18 mouse cellular contexts compared by ENCODE assay signal in the genomic region with DNA sequence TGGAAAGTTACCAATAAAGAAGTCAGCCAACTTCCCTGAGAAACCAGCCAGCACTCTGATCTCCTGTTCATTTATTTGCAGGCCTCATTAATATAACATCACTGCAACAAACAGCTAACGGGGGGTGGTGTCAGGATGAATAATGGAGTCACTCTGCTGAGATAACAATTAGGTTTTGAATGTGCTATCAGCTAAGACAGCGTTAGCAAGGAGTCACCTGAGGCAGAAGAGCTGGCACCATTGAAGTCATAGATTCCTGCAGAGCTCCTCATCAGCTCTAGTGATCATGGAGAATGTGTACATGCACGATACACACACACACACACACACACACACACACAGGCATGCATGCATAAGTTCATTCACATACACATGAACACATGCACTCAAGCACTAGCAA.
"Had no signal": no experiment of that assay in that cellular context is flagged by ENCODE, and none has a peak within 500 bp of the region (broad histone marks: within the 10 kb centered on the region; RNA-seq: fewer than 3 reads in every experiment).

No protein-coding gene starts in this region.

- H3K9ac ChIP-seq: lung, embryonic 14.5 days; midbrain, embryonic 12.5 days; neural tube, embryonic 13.5 days; neural tube, embryonic 15.5 days had no signal

- ATAC-seq: midbrain, embryonic 16.5 days had no signal

- H3K27me3 ChIP-seq: midbrain, embryonic 12.5 days; neural tube, embryonic 13.5 days; neural tube, embryonic 15.5 days had no signal

- H3K4me3 ChIP-seq: midbrain, embryonic 10.5 days; midbrain, embryonic 12.5 days; myocyte; neural tube, embryonic 13.5 days; neural tube, embryonic 15.5 days had no signal

- DNase-seq: lung, adult 18-20 months; lung, embryonic 14.5 days; lung, postnatal 10 days; lung, postnatal 4 days; midbrain, embryonic 14.5 days; right cerebral cortex, adult 18-20 months; right cerebral cortex, postnatal 25 days; right cerebral cortex, postnatal 4 days; spleen, adult 18-20 months; thymus, adult 18-20 months; thymus, postnatal 14 days; thymus, postnatal 36 days had no signal

- H3K4me2 ChIP-seq: lung, embryonic 14.5 days; midbrain, embryonic 12.5 days; neural tube, embryonic 13.5 days; neural tube, embryonic 15.5 days had no signal

- H3K27ac ChIP-seq: midbrain, embryonic 10.5 days; midbrain, embryonic 12.5 days; neural tube, embryonic 13.5 days; neural tube, embryonic 15.5 days had no signal

- H3K9me3 ChIP-seq: midbrain, embryonic 10.5 days; midbrain, embryonic 12.5 days; neural tube, embryonic 13.5 days; neural tube, embryonic 15.5 days had no signal

- H3K4me1 ChIP-seq: midbrain, embryonic 10.5 days; midbrain, embryonic 12.5 days; neural tube, embryonic 15.5 days had no signal
